Mouse (Mus musculus): ENCODE measurements at regions not wholly inside any gene's neighbourhood (a gene's known extent, or its start where the extent isn't known, plus 50 kb on each side); places are given as distances from the start of the nearest gene placed in this dataset.

DNA sequence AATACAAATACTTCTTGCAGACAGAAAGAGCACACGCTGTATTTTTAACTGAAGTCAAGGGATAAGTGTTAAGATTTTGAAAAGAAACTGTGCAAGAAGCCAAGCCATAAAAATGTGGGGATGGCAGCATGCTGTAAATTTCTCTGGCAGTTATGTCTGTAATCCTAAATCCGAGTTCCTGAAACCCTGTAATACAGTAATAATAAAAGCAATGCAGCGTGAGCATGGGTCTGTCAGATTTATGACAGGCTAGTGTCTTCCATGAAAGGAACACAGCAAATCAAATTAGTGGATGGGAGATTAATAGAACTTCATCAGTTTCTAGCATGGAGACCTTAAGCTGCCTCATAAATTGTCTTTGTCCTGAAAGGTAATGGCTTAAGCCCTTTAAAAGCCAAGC lies 597.7 kb downstream of the 1190002N15Rik start:
- no peaks in the 10 kb centered on the region for H3K4me1 ChIP-seq (replicated peaks; ENCODE audit: control insufficient read depth, insufficient read depth, low read length)
- TF ChIP-seq CTCF (IDR thresholded peaks at IDR 0.05; ENCODE audit: borderline replicate concordance, control insufficient read depth, extremely low read depth, insufficient read depth, low read length, poor library complexity) (no peak), POLR2A (IDR thresholded peaks at IDR 0.05; ENCODE audit: control insufficient read depth, extremely low read depth, insufficient read depth, low read length, poor library complexity) (no peak)
- DNase-seq, result no peak
- H3K36me3 ChIP-seq (ENCODE audit: control insufficient read depth, insufficient read depth, low read length), result no peaks in the 10 kb centered on the region
- WGBS, result 79% methylated on average over 3 of the region's 3 CpGs
- no peak overlapping the region for H3K27ac ChIP-seq (ENCODE audit: control insufficient read depth, insufficient read depth, low read length)
- no peak overlapping the region for H3K4me3 ChIP-seq (ENCODE audit: control insufficient read depth, insufficient read depth, low read length)
- no peaks in the 10 kb centered on the region for H3K27me3 ChIP-seq (ENCODE audit: control insufficient read depth, insufficient read depth, low read length)

GRCm38 (mm10) chr9:93930684-93931083 lies 607.2 kb downstream of the 1190002N15Rik start:
- Histone ChIP-seq H3K27ac (ENCODE audit: control insufficient read depth, insufficient read depth, low read length) (no peak overlapping the region), H3K4me3 (ENCODE audit: control insufficient read depth, insufficient read depth, low read length) (no peak overlapping the region), H3K4me1 (replicated peaks; ENCODE audit: control insufficient read depth, insufficient read depth, low read length) (no peaks in the 10 kb centered on the region), H3K36me3 (ENCODE audit: control insufficient read depth, insufficient read depth, low read length) (no peaks in the 10 kb centered on the region), H3K27me3 (ENCODE audit: control insufficient read depth, insufficient read depth, low read length) (no peaks in the 10 kb centered on the region)
- WGBS, result 82% methylated on average over 2 of the region's 2 CpGs
- TF ChIP-seq POLR2A (IDR thresholded peaks at IDR 0.05; ENCODE audit: control insufficient read depth, extremely low read depth, insufficient read depth, low read length, poor library complexity), result no peak
- TF ChIP-seq CTCF (IDR thresholded peaks at IDR 0.05; ENCODE audit: borderline replicate concordance, control insufficient read depth, extremely low read depth, insufficient read depth, low read length, poor library complexity), result no peak
- no peak for DNase-seq

GRCm38 (mm10) chr9:93889256-93889655 lies 648.6 kb downstream of the 1190002N15Rik start:
- Histone ChIP-seq H3K4me3 (ENCODE audit: control insufficient read depth, insufficient read depth, low read length) (no peak overlapping the region), H3K27ac (ENCODE audit: control insufficient read depth, insufficient read depth, low read length) (no peak overlapping the region), H3K27me3 (ENCODE audit: control insufficient read depth, insufficient read depth, low read length) (no peaks in the 10 kb centered on the region), H3K4me1 (replicated peaks; ENCODE audit: control insufficient read depth, insufficient read depth, low read length) (no peaks in the 10 kb centered on the region), H3K36me3 (ENCODE audit: control insufficient read depth, insufficient read depth, low read length) (no peaks in the 10 kb centered on the region)
- DNase-seq, result no peak
- 82% methylated on average over 1 of the region's 1 CpGs for WGBS
- TF ChIP-seq CTCF (IDR thresholded peaks at IDR 0.05; ENCODE audit: borderline replicate concordance, control insufficient read depth, extremely low read depth, insufficient read depth, low read length, poor library complexity) (no peak), POLR2A (IDR thresholded peaks at IDR 0.05; ENCODE audit: control insufficient read depth, extremely low read depth, insufficient read depth, low read length, poor library complexity) (no peak)

- DNase-seq, result no peak
- Histone ChIP-seq H3K36me3 (ENCODE audit: control insufficient read depth, insufficient read depth, low read length) (no peaks in the 10 kb centered on the region), H3K4me1 (replicated peaks; ENCODE audit: control insufficient read depth, insufficient read depth, low read length) (no peaks in the 10 kb centered on the region), H3K27me3 (ENCODE audit: control insufficient read depth, insufficient read depth, low read length) (no peaks in the 10 kb centered on the region), H3K4me3 (ENCODE audit: control insufficient read depth, insufficient read depth, low read length) (no peak overlapping the region), H3K27ac (ENCODE audit: control insufficient read depth, insufficient read depth, low read length) (no peak overlapping the region)
- TF ChIP-seq CTCF (IDR thresholded peaks at IDR 0.05; ENCODE audit: borderline replicate concordance, control insufficient read depth, extremely low read depth, insufficient read depth, low read length, poor library complexity) (no peak), POLR2A (IDR thresholded peaks at IDR 0.05; ENCODE audit: control insufficient read depth, extremely low read depth, insufficient read depth, low read length, poor library complexity) (no peak)
- 82% methylated on average over 2 of the region's 2 CpGs for WGBS
These were observed 657.8 kb downstream of the 1190002N15Rik start for GRCm38 (mm10) chr9:93880112-93880511.

GRCm38 (mm10) chr9:93879572-93879971 lies 658.3 kb downstream of the 1190002N15Rik start:
- Histone ChIP-seq H3K4me1 (replicated peaks; ENCODE audit: control insufficient read depth, insufficient read depth, low read length) (no peaks in the 10 kb centered on the region), H3K36me3 (ENCODE audit: control insufficient read depth, insufficient read depth, low read length) (no peaks in the 10 kb centered on the region), H3K27ac (ENCODE audit: control insufficient read depth, insufficient read depth, low read length) (no peak overlapping the region), H3K4me3 (ENCODE audit: control insufficient read depth, insufficient read depth, low read length) (no peak overlapping the region), H3K27me3 (ENCODE audit: control insufficient read depth, insufficient read depth, low read length) (no peaks in the 10 kb centered on the region)
- TF ChIP-seq CTCF (IDR thresholded peaks at IDR 0.05; ENCODE audit: borderline replicate concordance, control insufficient read depth, extremely low read depth, insufficient read depth, low read length, poor library complexity) (no peak), POLR2A (IDR thresholded peaks at IDR 0.05; ENCODE audit: control insufficient read depth, extremely low read depth, insufficient read depth, low read length, poor library complexity) (no peak)
- DNase-seq, result no peak
- WGBS, result 88% methylated on average over 2 of the region's 2 CpGs

DNA sequence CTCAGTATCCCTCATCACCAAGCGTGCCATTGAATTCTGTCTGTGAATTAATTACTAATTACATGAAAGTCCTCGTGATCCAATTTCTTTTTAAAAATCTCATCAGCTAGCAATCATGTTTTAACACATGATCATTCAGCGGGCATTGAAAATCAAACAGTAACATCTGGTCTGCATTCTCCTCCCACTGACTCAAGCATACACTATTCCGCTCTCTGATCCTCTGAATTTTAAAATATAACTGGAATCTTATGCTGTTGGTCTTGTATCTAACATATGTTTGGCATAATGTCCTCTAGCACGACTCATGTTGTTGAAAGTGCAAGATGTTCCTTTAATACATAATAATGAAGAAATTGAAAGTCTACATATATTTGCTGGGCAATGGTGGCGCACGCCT lies 667.1 kb downstream of the 1190002N15Rik start:
- no peak for DNase-seq
- WGBS, result 88% methylated on average over 7 of the region's 7 CpGs
- no peaks in the 10 kb centered on the region for H3K4me1 ChIP-seq (replicated peaks; ENCODE audit: control insufficient read depth, insufficient read depth, low read length)
- H3K27me3 ChIP-seq (ENCODE audit: control insufficient read depth, insufficient read depth, low read length), result no peaks in the 10 kb centered on the region
- TF ChIP-seq CTCF (IDR thresholded peaks at IDR 0.05; ENCODE audit: borderline replicate concordance, control insufficient read depth, extremely low read depth, insufficient read depth, low read length, poor library complexity) (no peak), POLR2A (IDR thresholded peaks at IDR 0.05; ENCODE audit: control insufficient read depth, extremely low read depth, insufficient read depth, low read length, poor library complexity) (no peak)
- H3K27ac ChIP-seq (ENCODE audit: control insufficient read depth, insufficient read depth, low read length), result no peak overlapping the region
- H3K36me3 ChIP-seq (ENCODE audit: control insufficient read depth, insufficient read depth, low read length), result no peaks in the 10 kb centered on the region
- no peak overlapping the region for H3K4me3 ChIP-seq (ENCODE audit: control insufficient read depth, insufficient read depth, low read length)

GRCm38 (mm10) chr9:93857937-93858336 lies 679.9 kb downstream of the 1190002N15Rik start:
- WGBS, result 71% methylated on average over 2 of the region's 2 CpGs

More at GRCm38 (mm10) chr9:93857937-93858336, 679.9 kb downstream of the 1190002N15Rik start:
- Histone ChIP-seq H3K36me3 (ENCODE audit: control insufficient read depth, insufficient read depth, low read length) (no peaks in the 10 kb centered on the region), H3K4me3 (ENCODE audit: control insufficient read depth, insufficient read depth, low read length) (no peak overlapping the region), H3K27me3 (ENCODE audit: control insufficient read depth, insufficient read depth, low read length) (no peaks in the 10 kb centered on the region), H3K4me1 (replicated peaks; ENCODE audit: control insufficient read depth, insufficient read depth, low read length) (no peaks in the 10 kb centered on the region), H3K27ac (ENCODE audit: control insufficient read depth, insufficient read depth, low read length) (no peak overlapping the region)
- DNase-seq, result no peak
- no peak for TF ChIP-seq POLR2A (IDR thresholded peaks at IDR 0.05; ENCODE audit: control insufficient read depth, extremely low read depth, insufficient read depth, low read length, poor library complexity)
- TF ChIP-seq CTCF (IDR thresholded peaks at IDR 0.05; ENCODE audit: borderline replicate concordance, control insufficient read depth, extremely low read depth, insufficient read depth, low read length, poor library complexity), result no peak

Data from thymus, adult 2 months (tissue).